In the genomic region with DNA sequence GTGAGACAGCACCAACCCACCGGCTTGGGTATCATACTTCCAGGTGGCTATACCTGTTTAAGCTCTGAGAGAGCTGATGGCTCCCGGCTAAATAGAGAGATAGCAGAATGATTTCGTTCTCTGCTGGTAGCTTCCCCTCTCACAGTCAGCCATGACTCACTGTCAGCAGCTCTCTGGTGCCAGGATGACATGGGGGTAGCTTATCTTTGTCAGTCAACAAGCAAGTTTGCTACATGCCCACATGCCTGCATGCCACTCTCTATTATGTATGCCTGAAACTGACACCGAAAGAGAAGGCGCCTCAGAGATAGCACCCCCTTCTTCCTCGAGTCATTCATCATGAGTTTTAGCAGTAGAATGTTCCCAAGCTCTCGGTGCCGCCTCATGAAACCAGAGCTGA, we compare ENCODE assay signal across 19 mouse cellular contexts.
DNase-seq lines count a peak whose midpoint lies in the region; ATAC-seq and TF ChIP-seq lines count a peak whose summit lies in the region.
"Had no signal": no experiment of that assay in that cellular context is flagged by ENCODE, and none has a peak within 500 bp of the region (broad histone marks: within the 10 kb centered on the region; RNA-seq: fewer than 3 reads in every experiment).

No protein-coding gene starts in this region.

- 0 out of 2 replicates have a peak overlapping the region, but pooled peaks have one; percentile 7 for H3K4me2 ChIP-seq in heart, embryonic 13.5 days
- no peak overlapping the region for H3K4me2 ChIP-seq in heart, embryonic 11.5 days
- H3K4me2 ChIP-seq in intestine, postnatal 0 days (replicated peaks; ENCODE audit: low read depth), result no peak overlapping the region
- H3K4me2 ChIP-seq: heart, embryonic 12.5 days; limb, embryonic 12.5 days; liver, embryonic 12.5 days; lung, embryonic 14.5 days had no signal

- DNase-seq in layer of hippocampus, adult 9-11 months, result peak; percentile 20
- no peak for DNase-seq in layer of hippocampus, adult 9-10 months (ENCODE audit: low spot score)
- DNase-seq in adrenal gland, postnatal 10 days, result peak; percentile 17
- peak; percentile 27 to 36 for DNase-seq in adrenal gland, postnatal 36 days
- DNase-seq: cerebellum, postnatal 14 days; kidney, postnatal 10 days; lung, embryonic 14.5 days; lung, postnatal 36 days; thymus, postnatal 36 days had no signal

- peaks cover 7% of the 10 kb centered on the region; the same call in 1 of the 2 replicates for H3K4me1 ChIP-seq in heart, embryonic 13.5 days
- H3K4me1 ChIP-seq in heart, embryonic 11.5 days (ENCODE audit: control insufficient read depth, insufficient read depth, low read length), result no peaks in the 10 kb centered on the region
- no peaks in the 10 kb centered on the region for H3K4me1 ChIP-seq in intestine, postnatal 0 days (replicated peaks; ENCODE audit: control insufficient read depth, insufficient read depth, low read length)
- H3K4me1 ChIP-seq: forebrain, embryonic 10.5 days; limb, embryonic 12.5 days; liver, embryonic 12.5 days had no signal

- no peak overlapping the region for H3K27ac ChIP-seq in heart, embryonic 13.5 days (replicated peaks)
- H3K27ac ChIP-seq in heart, embryonic 11.5 days (ENCODE audit: low read depth, low read length), result no peak overlapping the region
- H3K27ac ChIP-seq in intestine, postnatal 0 days (ENCODE audit: low read depth, low read length), result no peak overlapping the region
- H3K27ac ChIP-seq: forebrain, embryonic 10.5 days; limb, embryonic 12.5 days; liver, embryonic 12.5 days had no signal

- 29% methylated on average over 8 of the region's 8 CpGs for WGBS in heart, embryonic 13.5 days
- WGBS in heart, embryonic 11.5 days (ENCODE audit: insufficient replicate concordance), result 49% methylated on average over 8 of the region's 8 CpGs
- WGBS in intestine, postnatal 0 days, result 77% methylated on average over 8 of the region's 8 CpGs

- no peaks in the 10 kb centered on the region for H3K36me3 ChIP-seq in heart, embryonic 13.5 days
- no peaks in the 10 kb centered on the region for H3K36me3 ChIP-seq in heart, embryonic 11.5 days (ENCODE audit: control insufficient read depth, insufficient read depth, low read length)
- no peaks in the 10 kb centered on the region for H3K36me3 ChIP-seq in intestine, postnatal 0 days (ENCODE audit: control insufficient read depth, insufficient read depth)
- H3K36me3 ChIP-seq: forebrain, embryonic 10.5 days; heart, embryonic 12.5 days; limb, embryonic 12.5 days; liver, embryonic 12.5 days had no signal

- H3K27me3 ChIP-seq in heart, embryonic 13.5 days (replicated peaks), result no peaks in the 10 kb centered on the region
- H3K27me3 ChIP-seq in heart, embryonic 11.5 days (ENCODE audit: control insufficient read depth, insufficient read depth, low read length), result no peaks in the 10 kb centered on the region
- no peaks in the 10 kb centered on the region for H3K27me3 ChIP-seq in intestine, postnatal 0 days (replicated peaks; ENCODE audit: control insufficient read depth, insufficient read depth, low read length)
- H3K27me3 ChIP-seq: heart, embryonic 12.5 days; limb, embryonic 12.5 days; liver, embryonic 12.5 days had no signal

- no peaks in the 10 kb centered on the region for H3K9me3 ChIP-seq in heart, embryonic 13.5 days
- no peaks in the 10 kb centered on the region for H3K9me3 ChIP-seq in heart, embryonic 11.5 days (replicated peaks; ENCODE audit: control insufficient read depth, low read length)
- no peaks in the 10 kb centered on the region for H3K9me3 ChIP-seq in intestine, postnatal 0 days (ENCODE audit: control insufficient read depth)
- H3K9me3 ChIP-seq: forebrain, embryonic 10.5 days; heart, embryonic 12.5 days; limb, embryonic 12.5 days; liver, embryonic 12.5 days had no signal

- H3K4me3 ChIP-seq in heart, embryonic 13.5 days, result no peak overlapping the region
- no peak overlapping the region for H3K4me3 ChIP-seq in heart, embryonic 11.5 days (ENCODE audit: low read depth, low read length)
- no peak overlapping the region for H3K4me3 ChIP-seq in intestine, postnatal 0 days (ENCODE audit: low read depth, low read length)
- H3K4me3 ChIP-seq: forebrain, embryonic 10.5 days; heart, embryonic 12.5 days; limb, embryonic 12.5 days; liver, embryonic 12.5 days had no signal

- TF ChIP-seq CTCF in intestine, postnatal 0 days (IDR thresholded peaks at IDR 0.05; ENCODE audit: low read depth), result no peak

- no peak overlapping the region for H3K9ac ChIP-seq in heart, embryonic 13.5 days
- no peak overlapping the region for H3K9ac ChIP-seq in heart, embryonic 11.5 days (ENCODE audit: low read depth, low read length)
- no peak overlapping the region for H3K9ac ChIP-seq in intestine, postnatal 0 days (ENCODE audit: low read depth, low read length)
- H3K9ac ChIP-seq: heart, embryonic 12.5 days; limb, embryonic 12.5 days; liver, embryonic 12.5 days; lung, embryonic 14.5 days had no signal

- no peak for ATAC-seq in heart, embryonic 13.5 days (ENCODE audit: extremely low read depth, insufficient number of reproducible peaks, low FRiP score, low TSS enrichment)
- ATAC-seq in heart, embryonic 11.5 days (replicated peaks; ENCODE audit: insufficient number of reproducible peaks, low FRiP score, low TSS enrichment), result no peak
- no peak for ATAC-seq in intestine, postnatal 0 days
- ATAC-seq: hindbrain, embryonic 16.5 days; intestine, embryonic 16.5 days; liver, embryonic 12.5 days; midbrain, embryonic 16.5 days had no signal
